Mouse (Mus musculus) CH12.LX (cell line): ENCODE measurements around the gene Pdap1. TPM values are rescaled to one million over a fixed set of nuclear protein-coding genes. Genes with fewer than 3 reads are reported as not detected.

ENCODE experiments used
- DNase-seq: peaks from one replicate; pipeline ENCODE4 v3.0.0-alpha.2; 2013; ENCODE audit errors: extremely low read depth
- H3K27ac ChIP-seq: 2 replicates; pipeline ENCODE4 v1.5.1; 2012; ENCODE audit warnings: low read depth, mild to moderate bottlenecking, control low read depth, moderate library complexity; ENCODE audit not compliant: insufficient read depth
- H3K27me3 ChIP-seq: replicated peaks from 2 replicates; pipeline ENCODE3; 2012; ENCODE audit warnings: inconsistent platforms
- H3K36me3 ChIP-seq, 2 experiments: replicated peaks in 1 of 2; 2 replicates each; pipeline versions ENCODE3 to v1.6.1; 2012; ENCODE audit warnings: inconsistent platforms in 1 of 2, low read length in 1 of 2, mild to moderate bottlenecking in 1 of 2, mixed read lengths in 1 of 2, moderate library complexity in 1 of 2; ENCODE audit not compliant: control insufficient read depth in 1 of 2, insufficient read depth in 1 of 2
- H3K4me1 ChIP-seq, 2 experiments: 2 replicates each; pipeline ENCODE4 v1.6.1; 2012; ENCODE audit warnings: inconsistent platforms in 1 of 2, moderate library complexity in 1 of 2; ENCODE audit not compliant: insufficient read depth in 2 of 2, control insufficient read depth in 1 of 2
- H3K4me2 ChIP-seq: 2 replicates; pipeline ENCODE4 v1.6.1; 2012; ENCODE audit warnings: low read depth, mild to moderate bottlenecking, control low read depth; ENCODE audit not compliant: poor library complexity, insufficient read depth, severe bottlenecking
- H3K4me3 ChIP-seq, 3 experiments: fragments of 150-350 bp in 1 of 3; sonication (generic) in 1 of 3; replicated peaks in 1 of 3; 2 replicates each; pipeline versions ENCODE3 to v1.5.1; 2011 to 2012; ENCODE audit warnings: low read depth in 2 of 3, low read length in 2 of 3, mild to moderate bottlenecking in 2 of 3, moderate library complexity in 2 of 3, control low read depth in 1 of 3, improper control_type of control experiment in 1 of 3, inconsistent platforms in 1 of 3, mixed read lengths in 1 of 3; ENCODE audit not compliant: poor library complexity in 1 of 3
- H3K79me2 ChIP-seq: replicated peaks from 2 replicates; pipeline ENCODE4 v1.6.1; 2012; ENCODE audit warnings: mild to moderate bottlenecking, moderate library complexity; ENCODE audit not compliant: control insufficient read depth, poor library complexity, insufficient read depth, severe bottlenecking; ENCODE audit errors: extremely low read depth
- H3K9ac ChIP-seq: 2 replicates; pipeline ENCODE4 v1.6.1; 2012; ENCODE audit warnings: low read depth, mild to moderate bottlenecking, control low read depth, moderate library complexity; ENCODE audit not compliant: insufficient read depth
- H3K9me3 ChIP-seq: replicated peaks from 2 replicates; pipeline ENCODE3; 2012; ENCODE audit warnings: low read length, inconsistent platforms, mixed read lengths
- BHLHE40 ChIP-seq: IDR thresholded peaks from 2 replicates; pipeline ENCODE4 v1.6.1; 2011; ENCODE audit warnings: mild to moderate bottlenecking, low read depth, low read length, improper control_type of control experiment
- CHD2 ChIP-seq: IDR thresholded peaks from 2 replicates; pipeline ENCODE4 v1.6.1; 2011; ENCODE audit warnings: low read length, improper control_type of control experiment
- CTCF ChIP-seq, 2 experiments: IDR thresholded peaks in 1 of 2; conservative IDR thresholded peaks in 1 of 2; 2 replicates each; pipeline ENCODE4 v1.5.1; 2011 to 2012; ENCODE audit warnings: low read depth in 2 of 2, low read length in 2 of 2, improper control_type of control experiment in 1 of 2, inconsistent platforms in 1 of 2, mild to moderate bottlenecking in 1 of 2, moderate library complexity in 1 of 2
- EP300 ChIP-seq: IDR thresholded peaks from 2 replicates; pipeline ENCODE4 v1.6.1; 2011; ENCODE audit warnings: low read length, improper control_type of control experiment
- KAT2A ChIP-seq: IDR thresholded peaks from 2 replicates; pipeline ENCODE4 v1.6.1; 2012; ENCODE audit warnings: low read length, improper control_type of control experiment, inconsistent platforms; ENCODE audit not compliant: insufficient replicate concordance
- MAFK ChIP-seq: IDR thresholded peaks from 2 replicates; pipeline ENCODE4 v1.6.1; 2011; ENCODE audit warnings: low read length, improper control_type of control experiment; ENCODE audit not compliant: insufficient replicate concordance
- MAX ChIP-seq: IDR thresholded peaks from 2 replicates; pipeline ENCODE4 v1.6.1; 2011; ENCODE audit warnings: low read length, improper control_type of control experiment
- MYC ChIP-seq: IDR thresholded peaks from 2 replicates; pipeline ENCODE4 v1.6.1; 2011; ENCODE audit warnings: low read depth, mild to moderate bottlenecking, improper control_type of control experiment, low read length
- PAX5 ChIP-seq: IDR thresholded peaks from 2 replicates; pipeline ENCODE4 v1.6.1; 2012; ENCODE audit warnings: low read length, inconsistent platforms, mixed read lengths
- POLR2A ChIP-seq: IDR thresholded peaks from 2 replicates; pipeline ENCODE4 v1.6.1; 2011; ENCODE audit warnings: low read depth, mild to moderate bottlenecking, improper control_type of control experiment, low read length
- SIN3A ChIP-seq: IDR thresholded peaks from 2 replicates; pipeline ENCODE4 v1.6.1; 2012; ENCODE audit warnings: low read length, improper control_type of control experiment, inconsistent platforms
- SMC3 ChIP-seq: IDR thresholded peaks from 2 replicates; pipeline ENCODE4 v1.6.1; 2011; ENCODE audit warnings: low read depth, low read length, improper control_type of control experiment
- UBTF ChIP-seq: IDR thresholded peaks from 2 replicates; pipeline ENCODE4 v1.6.1; 2012; ENCODE audit warnings: low read depth, mild to moderate bottlenecking, inconsistent platforms, low read length, improper control_type of control experiment, moderate library complexity
- USF1 ChIP-seq: IDR thresholded peaks from 2 replicates; pipeline ENCODE4 v1.6.1; 2014; ENCODE audit warnings: low read depth, mild to moderate bottlenecking, inconsistent platforms, low read length, improper control_type of control experiment
- USF2 ChIP-seq: conservative IDR thresholded peaks from 2 replicates; pipeline ENCODE4 v1.6.1; 2011; ENCODE audit warnings: low read depth, low read length, improper control_type of control experiment
- ZC3H11A ChIP-seq: IDR thresholded peaks from 2 replicates; pipeline ENCODE4 v1.6.1; 2012; ENCODE audit warnings: low read depth, mild to moderate bottlenecking, inconsistent platforms, low read length, improper control_type of control experiment
- dilution Hi-C: fragments of 300-500 bp; cut with MboI; formaldehyde crosslinking; loops from 2 replicates; pipeline ENCODE4 v1.14.3; 2020; ENCODE audit warnings: low sequenced_read_pairs; ENCODE audit not compliant: extremely low pct_unique_long_range_greater_than_20kb, extremely low pct_ligation_motif_present
- in situ Hi-C: fragments of 300-500 bp; cut with MboI; formaldehyde crosslinking; loops from 3 replicates; pipeline ENCODE4 v1.14.3; 2019; ENCODE audit warnings: low sequenced_read_pairs, low pct_ligation_motif_present, low pct_unique_long_range_greater_than_20kb, mixed read lengths
- polyA plus RNA-seq: library from polyadenylated mRNA; unstranded; fragments of >175 nt; gene quantifications from 2 replicates; pipeline ENCODE4 v1.2.1, GENCODE M21; 2012; ENCODE audit warnings: low read depth; ENCODE audit not compliant: insufficient read length
- total RNA-seq, 2 experiments: library from RNA; depleted of rRNA; stranded (reverse); fragments of 300-350 nt in 1 of 2; fragments of >200 nt in 1 of 2; gene quantifications; 2 replicates each; pipeline ENCODE4 v1.2.3; 2012 to 2014

Gene Pdap1
- total and polyA plus RNA-seq, 3 experiments = 58.9 to 267 (median 86.7) TPM

GRCm38 (mm10) chr5:145165184-145165583 lies 25.1 kb upstream of the Pdap1 start:
- no peak overlapping the region for H3K9ac ChIP-seq
- H3K79me2 ChIP-seq = peaks cover 37% of the 10 kb centered on the region
- H3K27ac ChIP-seq = no peak overlapping the region
- DNase-seq = no peak
- H3K27me3 ChIP-seq = no peaks in the 10 kb centered on the region
- H3K4me1 ChIP-seq = peaks cover 4 to 19% of the 10 kb centered on the region in 2 experiments
- no peak overlapping the region for H3K4me3 ChIP-seq
- in situ Hi-C loops (no loop called here), dilution Hi-C loops (no loop called here)
- peaks cover 36 to 54% of the 10 kb centered on the region in 2 experiments for H3K36me3 ChIP-seq
- no peaks in the 10 kb centered on the region for H3K9me3 ChIP-seq
- TF ChIP-seq MAX (no peak), KAT2A (no peak), USF1 (no peak), BHLHE40 (no peak), SMC3 (no peak), CTCF (conservative IDR thresholded peaks at IDR 0.05 in 1 of 2, IDR thresholded peaks at IDR 0.05 in 1 of 2; ENCODE audit: low read depth in 2 of 2, low read length in 2 of 2) (no peak), CHD2 (no peak), ZC3H11A (no peak), SIN3A (no peak), PAX5 (no peak), POLR2A (no peak), UBTF (no peak), EP300 (no peak), USF2 (no peak), MYC (no peak), MAFK (no peak)
- no peak overlapping the region for H3K4me2 ChIP-seq

- Histone ChIP-seq H3K9ac (no peak overlapping the region), H3K36me3 (peaks cover 41 to 56% of the 10 kb centered on the region in 2 experiments), H3K9me3 (no peaks in the 10 kb centered on the region), H3K27me3 (no peaks in the 10 kb centered on the region), H3K4me1 (peaks cover 4 to 16% of the 10 kb centered on the region in 2 experiments), H3K4me2 (no peak overlapping the region), H3K4me3 (no peak overlapping the region), H3K27ac (no peak overlapping the region), H3K79me2 (peaks cover 34% of the 10 kb centered on the region)
- in situ Hi-C loops (no loop called here), dilution Hi-C loops (no loop called here)
- TF ChIP-seq KAT2A = no peak
- no peak for TF ChIP-seq SMC3
- no peak for TF ChIP-seq CHD2
- no peak for TF ChIP-seq ZC3H11A
- no peak for DNase-seq
Measured at GRCm38 (mm10) chr5:145164710-145165109, 24.7 kb upstream of the Pdap1 start.
